Mouse (Mus musculus) forebrain, embryonic 15.5 days (tissue): Measurements from ENCODE around the gene Brd3. TPM values are rescaled to one million over a fixed set of nuclear protein-coding genes. Genes with fewer than 3 reads are reported as not detected.

ENCODE experiments used
- ATAC-seq: fragments of 200-750 bp; cut with Nextera tagmentation; replicated peaks from 2 replicates; pipeline ENCODE4 v1.8.0; 2017; ENCODE audit warnings: mild to moderate bottlenecking, moderate TSS enrichment, moderate library complexity
- H3K27ac ChIP-seq: fragments of 300-500 bp; sonication (generic); replicated peaks from 2 replicates; pipeline ENCODE4 v1.5.1; 2015; ENCODE audit warnings: mild to moderate bottlenecking, inconsistent platforms
- H3K27me3 ChIP-seq: fragments of 300-500 bp; sonication (generic); 2 replicates; pipeline ENCODE4 v1.6.1; 2015; ENCODE audit warnings: inconsistent platforms
- H3K36me3 ChIP-seq: fragments of 300-500 bp; sonication (generic); 2 replicates; pipeline ENCODE4 v1.6.1; 2015; ENCODE audit warnings: mild to moderate bottlenecking, inconsistent platforms
- H3K4me1 ChIP-seq: fragments of 300-500 bp; sonication (generic); 2 replicates; pipeline ENCODE4 v1.6.1; 2015; ENCODE audit warnings: inconsistent platforms
- H3K4me2 ChIP-seq: fragments of 300-500 bp; sonication (generic); replicated peaks from 2 replicates; pipeline ENCODE4 v1.6.1; 2015; ENCODE audit warnings: mild to moderate bottlenecking, inconsistent platforms
- H3K4me3 ChIP-seq: fragments of 300-500 bp; sonication (generic); 2 replicates; pipeline ENCODE4 v1.5.1; 2015; ENCODE audit warnings: mild to moderate bottlenecking, inconsistent platforms
- H3K9ac ChIP-seq: fragments of 300-500 bp; sonication (generic); replicated peaks from 2 replicates; pipeline ENCODE4 v1.6.1; 2015; ENCODE audit warnings: mild to moderate bottlenecking, inconsistent platforms
- H3K9me3 ChIP-seq: fragments of 300-500 bp; sonication (generic); 2 replicates; pipeline ENCODE4 v1.6.1; 2016; ENCODE audit warnings: inconsistent platforms
- WGBS: fragments of 180-500 bp; shearing (Covaris S2); methylation state at CpG from one replicate; pipeline ENCODE4 v1.1.7; 2015; ENCODE audit warnings: mixed read lengths; 5-methylcytosine and 5-hydroxymethylcytosine counted together
- polyA plus RNA-seq: library from polyadenylated mRNA; unstranded; fragments of >200 nt; fragmentation: Nextera tagmentation; extraction: Ambion mirVana; gene quantifications from 2 replicates; pipeline ENCODE4 v1.2.1, GENCODE M21; 2015

Gene Brd3
- polyA plus RNA-seq, 1 experiment from 2014 or later = 142 TPM

GRCm38 (mm10) chr2:27476303-27477192 is 30.9 kb downstream of the Brd3 start:
- Histone ChIP-seq H3K27ac (peak overlapping the region; percentile 99), H3K4me1 (peaks cover 42% of the 10 kb centered on the region), H3K4me3 (peak overlapping the region; percentile 90), H3K9me3 (no peaks in the 10 kb centered on the region), H3K4me2 (peak overlapping the region; percentile 83), H3K9ac (peak overlapping the region; percentile 99), H3K27me3 (no peaks in the 10 kb centered on the region), H3K36me3 (no peaks in the 10 kb centered on the region)
- no peak for ATAC-seq
- 23% methylated on average over 11 of the region's 11 CpGs for WGBS

DNA sequence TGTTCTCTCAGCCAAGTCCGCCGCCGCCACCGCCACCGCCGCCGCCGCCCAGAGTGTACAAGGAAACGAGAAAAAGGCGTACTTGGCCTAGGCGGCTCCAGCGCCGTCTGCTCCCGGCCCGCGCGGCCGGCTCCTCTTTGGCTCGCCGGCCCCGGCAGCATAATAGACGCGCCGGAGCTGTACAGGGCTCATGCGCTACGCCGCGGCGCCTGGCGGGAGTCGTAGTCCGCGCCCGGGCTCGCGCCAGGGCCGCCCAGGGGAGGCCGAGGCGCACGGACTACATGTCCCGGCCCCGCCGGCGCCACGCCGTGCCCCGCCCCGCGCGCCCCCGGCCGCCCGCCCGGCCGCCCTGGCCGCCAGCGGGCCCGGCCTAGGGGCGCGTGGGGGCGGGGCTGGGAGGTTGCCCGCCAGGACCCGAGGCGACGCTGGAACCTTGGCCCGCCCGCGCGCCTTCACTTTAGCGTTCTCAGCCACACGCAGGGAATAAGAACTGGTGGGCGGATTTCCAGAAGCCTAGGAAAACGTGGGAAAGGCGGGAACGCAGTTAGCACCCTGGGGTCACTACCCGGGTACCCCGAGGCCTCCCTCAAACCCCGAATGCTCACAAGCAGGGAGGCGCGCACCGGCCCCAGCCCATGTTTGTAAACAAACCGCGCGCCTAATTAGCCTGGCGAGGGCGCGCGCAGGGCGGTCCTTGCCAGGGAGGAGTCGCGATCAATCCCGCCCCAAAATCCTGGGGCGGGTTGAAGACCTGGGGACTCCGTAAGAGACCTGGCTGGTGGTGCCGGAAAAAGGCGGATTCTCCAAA is 31.8 kb downstream of the Brd3 start:
- H3K36me3 ChIP-seq = no peaks in the 10 kb centered on the region; the same call in 1 of the 2 replicates
- ATAC-seq = peak; percentile 99
- peak overlapping the region; percentile 97 for H3K4me2 ChIP-seq
- peak overlapping the region; percentile 90 for H3K4me3 ChIP-seq
- peak overlapping the region; percentile 99 for H3K9ac ChIP-seq
- peak overlapping the region; percentile 99 for H3K27ac ChIP-seq
- H3K9me3 ChIP-seq = no peaks in the 10 kb centered on the region
- no peaks in the 10 kb centered on the region for H3K27me3 ChIP-seq
- under 1% methylated on average over 92 of the region's 96 CpGs for whole genome bisulfite sequencing
- H3K4me1 ChIP-seq = peaks cover 50% of the 10 kb centered on the region

- peaks cover 59% of the 10 kb centered on the region for H3K4me1 ChIP-seq
- H3K9me3 ChIP-seq = no peaks in the 10 kb centered on the region
- peak; percentile 56 for ATAC-seq
- H3K27ac ChIP-seq = peak overlapping the region; percentile 99
- H3K9ac ChIP-seq = peak overlapping the region; percentile 99
- no peaks in the 10 kb centered on the region; the same call in 1 of the 2 replicates for H3K36me3 ChIP-seq
- H3K4me3 ChIP-seq = peak overlapping the region; percentile 90
- no peaks in the 10 kb centered on the region for H3K27me3 ChIP-seq
- under 1% methylated on average over 84 of the region's 84 CpGs for WGBS
- peak overlapping the region; percentile 97 for H3K4me2 ChIP-seq
Observed at GRCm38 (mm10) chr2:27474621-27475484, 32.6 kb downstream of the Brd3 start.

GRCm38 (mm10) chr2:27473911-27474310 is 33.6 kb downstream of the Brd3 start:
- peak overlapping the region; percentile 97 for H3K4me2 ChIP-seq
- no peak overlapping the region for H3K27ac ChIP-seq
- no peak for ATAC-seq
- peak overlapping the region; percentile 90 for H3K4me3 ChIP-seq
- no peaks in the 10 kb centered on the region for H3K27me3 ChIP-seq
- 40% methylated on average over 4 of the region's 4 CpGs for WGBS
- no peaks in the 10 kb centered on the region; the same call in 1 of the 2 replicates for H3K36me3 ChIP-seq
- no peaks in the 10 kb centered on the region for H3K9me3 ChIP-seq
- peak overlapping the region; percentile 99 for H3K9ac ChIP-seq
- peaks cover 59% of the 10 kb centered on the region for H3K4me1 ChIP-seq

DNA sequence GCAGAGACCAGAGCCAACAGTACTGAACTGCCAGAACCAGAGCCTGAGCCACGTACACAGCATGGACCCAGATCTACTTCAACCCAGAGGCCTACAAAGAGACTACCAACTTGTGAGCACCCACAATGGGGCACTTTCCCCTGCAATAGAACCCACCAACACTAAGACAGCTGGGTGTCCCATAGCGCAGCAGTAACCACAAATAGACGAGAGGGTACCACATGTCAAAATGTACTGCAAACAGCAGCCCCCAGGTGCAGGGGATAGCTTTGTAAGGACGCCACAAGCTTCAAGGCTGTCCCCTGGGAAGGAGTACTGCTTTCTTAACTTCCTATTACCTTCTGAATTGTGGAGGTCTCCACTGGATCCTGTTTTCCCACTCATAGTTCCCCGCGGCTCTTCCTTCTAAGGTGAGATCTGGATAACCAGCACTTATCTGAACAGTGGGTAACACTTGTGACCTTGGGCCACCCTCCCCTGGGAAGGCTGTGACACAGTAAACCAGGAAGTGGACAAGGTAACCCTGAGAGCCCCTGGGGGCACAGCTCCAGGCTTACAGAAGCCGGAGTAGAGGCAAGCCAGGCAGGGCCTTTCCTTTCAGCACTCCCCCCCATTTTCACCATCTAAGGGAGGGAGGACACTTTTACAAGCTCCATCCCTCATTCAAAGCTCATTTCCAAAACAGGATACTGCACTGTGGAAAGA is 34.2 kb downstream of the Brd3 start:
- Histone ChIP-seq H3K4me1 (peaks cover 59% of the 10 kb centered on the region), H3K4me3 (peak overlapping the region; percentile 90), H3K36me3 (no peaks in the 10 kb centered on the region; the same call in 1 of the 2 replicates), H3K4me2 (peak overlapping the region; percentile 97), H3K27ac (no peak overlapping the region), H3K9me3 (no peaks in the 10 kb centered on the region), H3K27me3 (no peaks in the 10 kb centered on the region), H3K9ac (0 out of 2 replicates have a peak overlapping the region, but pooled peaks have one; percentile 99)
- ATAC-seq = no peak
- 77% methylated on average over 7 of the region's 7 CpGs for WGBS

DNA sequence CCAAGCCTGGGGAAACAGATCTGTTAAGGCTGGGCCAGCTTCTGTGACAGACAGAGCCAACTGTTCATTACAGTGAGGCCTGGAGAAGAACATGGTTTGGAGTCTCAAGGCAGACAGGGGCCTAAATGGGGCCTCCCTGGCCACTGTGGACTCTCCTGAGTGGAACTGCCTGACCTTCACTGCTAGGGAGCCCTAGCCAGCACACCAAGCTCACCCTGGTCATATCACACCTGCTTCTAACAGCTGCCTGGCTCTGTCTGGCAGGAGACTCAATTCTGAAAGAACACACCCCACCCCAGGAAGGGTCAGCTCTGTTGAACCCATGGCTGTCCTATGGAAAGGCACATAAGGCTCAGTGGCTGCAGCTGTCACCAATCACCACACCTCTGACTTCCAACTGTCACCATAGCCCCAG is 36.3 kb downstream of the Brd3 start:
- Histone ChIP-seq H3K27me3 (no peaks in the 10 kb centered on the region), H3K4me2 (no peak overlapping the region), H3K9ac (no peak overlapping the region), H3K4me3 (no peak overlapping the region), H3K27ac (no peak overlapping the region), H3K36me3 (no peaks in the 10 kb centered on the region; the same call in 1 of the 2 replicates), H3K9me3 (no peaks in the 10 kb centered on the region), H3K4me1 (peaks cover 50% of the 10 kb centered on the region)
- no peak for ATAC-seq

GRCm38 (mm10) chr2:27470535-27470934 is 36.9 kb downstream of the Brd3 start:
- Histone ChIP-seq H3K27me3 (no peaks in the 10 kb centered on the region), H3K9ac (no peak overlapping the region), H3K4me3 (no peak overlapping the region), H3K4me1 (peaks cover 48% of the 10 kb centered on the region), H3K9me3 (no peaks in the 10 kb centered on the region), H3K27ac (no peak overlapping the region), H3K36me3 (no peaks in the 10 kb centered on the region; the same call in 1 of the 2 replicates), H3K4me2 (no peak overlapping the region)
- WGBS = 89% methylated on average over 2 of the region's 2 CpGs
- ATAC-seq = no peak

DNA sequence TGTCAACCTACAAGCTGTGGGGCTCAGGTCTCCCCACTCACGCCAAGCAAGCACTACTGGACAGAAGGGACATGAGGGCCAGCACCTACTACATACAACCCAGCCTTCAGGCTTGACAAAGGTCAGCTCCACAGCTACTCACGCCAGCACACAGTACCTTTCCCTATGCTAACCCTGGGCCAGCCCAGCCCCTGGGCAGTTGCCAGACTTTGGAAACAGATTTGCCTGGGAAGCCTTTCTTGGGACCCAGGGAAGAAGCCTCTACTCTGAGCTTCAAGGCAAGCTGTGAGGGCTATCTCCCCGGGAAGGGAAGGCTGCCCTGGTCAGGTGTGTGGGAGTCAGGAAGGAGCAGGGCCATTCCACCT is 37.5 kb downstream of the Brd3 start:
- no peaks in the 10 kb centered on the region for H3K9me3 ChIP-seq
- H3K4me3 ChIP-seq = no peak overlapping the region
- peaks cover 48% of the 10 kb centered on the region for H3K4me1 ChIP-seq
- no peak for ATAC-seq
- H3K4me2 ChIP-seq = no peak overlapping the region
- no peaks in the 10 kb centered on the region; the same call in 1 of the 2 replicates for H3K36me3 ChIP-seq
- H3K9ac ChIP-seq = no peak overlapping the region
- WGBS = 73% methylated on average over 3 of the region's 3 CpGs
- no peaks in the 10 kb centered on the region for H3K27me3 ChIP-seq
- no peak overlapping the region for H3K27ac ChIP-seq

GRCm38 (mm10) chr2:27469292-27469990 is 38.0 kb downstream of the Brd3 start:
- ATAC-seq = no peak
- H3K9ac ChIP-seq = no peak overlapping the region
- H3K4me3 ChIP-seq = no peak overlapping the region
- no peaks in the 10 kb centered on the region for H3K27me3 ChIP-seq
- no peak overlapping the region for H3K4me2 ChIP-seq
- H3K9me3 ChIP-seq = no peaks in the 10 kb centered on the region
- H3K27ac ChIP-seq = no peak overlapping the region
- peaks cover 3% of the 10 kb centered on the region; the same call in 1 of the 2 replicates for H3K36me3 ChIP-seq
- 80% methylated on average over 4 of the region's 4 CpGs for WGBS
- H3K4me1 ChIP-seq = peaks cover 46% of the 10 kb centered on the region

DNA sequence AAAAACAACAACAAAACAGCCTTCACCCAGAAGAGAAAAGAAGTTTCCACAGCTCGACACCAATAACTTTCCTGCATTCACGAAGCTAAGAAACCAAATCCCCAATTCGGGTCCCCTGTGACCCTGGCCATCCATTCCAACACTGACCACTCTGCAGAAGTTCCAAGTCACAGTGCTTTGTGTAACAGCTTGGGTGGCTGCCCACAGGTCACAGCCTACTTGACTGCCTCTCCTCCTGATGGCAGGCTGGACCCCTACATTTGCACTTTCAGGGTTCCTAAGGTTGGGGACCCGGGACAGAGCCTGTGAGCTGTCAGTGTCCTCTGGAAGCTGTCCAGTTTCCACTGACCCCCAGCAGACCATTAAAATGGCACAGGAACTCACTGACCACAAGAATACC is 44.6 kb downstream of the Brd3 start:
- peaks cover 63% of the 10 kb centered on the region for H3K36me3 ChIP-seq
- 94% methylated on average over 4 of the region's 4 CpGs for WGBS
- H3K4me2 ChIP-seq = no peak overlapping the region
- H3K4me3 ChIP-seq = no peak overlapping the region
- no peak overlapping the region for H3K9ac ChIP-seq
- H3K27ac ChIP-seq = no peak overlapping the region
- no peaks in the 10 kb centered on the region for H3K4me1 ChIP-seq
- no peaks in the 10 kb centered on the region for H3K9me3 ChIP-seq
- no peaks in the 10 kb centered on the region for H3K27me3 ChIP-seq
- no peak for ATAC-seq
